Comparison of ENCODE assay signal across 8 mouse cellular contexts in the genomic region with DNA sequence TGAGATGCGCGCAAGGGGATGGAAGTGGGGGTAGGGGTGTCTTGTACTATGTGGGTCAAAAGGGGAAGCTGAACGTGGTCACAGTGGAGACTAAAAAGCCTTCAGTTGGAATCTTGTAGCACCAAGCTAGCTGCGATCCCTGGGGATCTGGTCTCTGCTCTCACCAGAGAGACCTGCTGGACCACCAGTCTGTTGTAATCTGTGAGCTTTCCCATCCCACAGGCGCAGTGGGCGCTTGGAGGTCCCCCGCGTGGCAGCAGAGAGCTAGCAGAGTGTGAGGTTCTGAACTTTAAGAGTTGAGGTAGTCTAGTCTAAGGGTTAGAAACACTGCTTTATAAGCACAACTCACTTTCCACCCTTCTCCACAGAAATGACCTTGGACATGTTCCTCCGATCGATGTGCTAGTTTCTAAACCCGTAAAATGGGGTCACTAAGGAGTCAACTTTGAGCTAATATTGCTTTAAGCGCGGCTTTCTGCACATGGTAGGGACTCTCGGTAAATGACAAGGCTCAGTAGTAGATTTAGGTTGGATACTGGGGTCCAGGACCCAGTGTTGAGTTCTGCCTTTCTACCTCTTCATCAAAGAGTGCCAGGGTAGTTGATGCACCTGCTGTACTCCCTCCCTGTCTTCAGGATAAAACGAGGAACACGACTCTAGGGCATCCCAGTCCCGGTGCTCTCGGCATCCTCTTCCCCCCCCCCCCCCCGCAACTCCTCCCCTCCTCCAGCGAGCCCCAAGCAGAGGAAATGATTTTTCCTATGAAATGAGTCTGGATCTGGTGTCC. TPM values are rescaled to one million over a fixed set of nuclear protein-coding genes. Genes with fewer than 3 reads are reported as not detected.
DNase-seq lines count a peak whose midpoint lies in the region; ATAC-seq and TF ChIP-seq lines count a peak whose summit lies in the region.

A gene (plus strand): TSS at position 762 of the 787 bp plus-strand sequence.

- H3K4me3 ChIP-seq in kidney, embryonic 14.5 days (ENCODE audit: low read length): peak within 1 kb of the TSS; percentile 52
- peak within 1 kb of the TSS; percentile 52 for H3K4me3 ChIP-seq in forebrain, embryonic 16.5 days (replicated peaks; ENCODE audit: low read length)
- H3K4me3 ChIP-seq in limb, embryonic 15.5 days: peak within 1 kb of the TSS; percentile 45
- H3K4me3 ChIP-seq in stomach, postnatal 0 days (ENCODE audit: low read depth, low read length): peak within 1 kb of the TSS; percentile 48

- H3K4me2 ChIP-seq in kidney, embryonic 14.5 days (replicated peaks; ENCODE audit: low read depth, low read length): peak within 1 kb of the TSS; percentile 70
- H3K4me2 ChIP-seq in forebrain, embryonic 16.5 days (ENCODE audit: low read length): peak within 1 kb of the TSS; percentile 70
- H3K4me2 ChIP-seq in limb, embryonic 15.5 days: peak within 1 kb of the TSS; percentile 84
- peak within 1 kb of the TSS; percentile 76 for H3K4me2 ChIP-seq in stomach, postnatal 0 days (replicated peaks; ENCODE audit: low read depth)

- ATAC-seq in kidney, embryonic 14.5 days (ENCODE audit: low FRiP score, low TSS enrichment): no peak; the same call in 1 of the 2 replicates
- ATAC-seq in forebrain, embryonic 16.5 days: peak; percentile 22
- no peak for ATAC-seq in limb, embryonic 15.5 days (ENCODE audit: insufficient number of reproducible peaks, low FRiP score, low TSS enrichment, low read depth)
- ATAC-seq in stomach, postnatal 0 days (ENCODE audit: low FRiP score, low TSS enrichment): no peak

- no peak for TF ChIP-seq EP300 in stomach, postnatal 0 days (optimal IDR thresholded peaks at IDR 0.05)

- WGBS in kidney, embryonic 14.5 days: 29% methylated on average over 17 of the region's 20 CpGs
- WGBS in forebrain, embryonic 16.5 days: 31% methylated on average over 19 of the region's 20 CpGs
- WGBS in limb, embryonic 15.5 days: 24% methylated on average over 20 of the region's 20 CpGs
- 32% methylated on average over 18 of the region's 20 CpGs for WGBS in stomach, postnatal 0 days

- H3K36me3 ChIP-seq in kidney, embryonic 14.5 days (ENCODE audit: control insufficient read depth, insufficient read depth, low read length): no peaks in the 10 kb centered on the region
- no peaks in the 10 kb centered on the region for H3K36me3 ChIP-seq in forebrain, embryonic 16.5 days (ENCODE audit: control insufficient read depth, insufficient read depth)
- H3K36me3 ChIP-seq in limb, embryonic 15.5 days: no peaks in the 10 kb centered on the region
- H3K36me3 ChIP-seq in stomach, postnatal 0 days (ENCODE audit: control insufficient read depth, insufficient read depth, low read length): no peaks in the 10 kb centered on the region

- DNase-seq in kidney, adult 8-10 months: no peak
- peak; percentile 51 for DNase-seq in cerebellum, adult 11-12 months
- no peak for DNase-seq in stomach, postnatal 0 days (ENCODE audit: low spot score)
- DNase-seq in urinary bladder, postnatal 25 days (ENCODE audit: low spot score): no peak
- DNase-seq in gastrocnemius, postnatal 14 days: no peak

- intact Hi-C loops in gastrocnemius, postnatal 14 days (cut with DNase I; ENCODE audit: low total_unique reads): no loop called here

- no peaks in the 10 kb centered on the region for H3K9me3 ChIP-seq in kidney, embryonic 14.5 days (ENCODE audit: control insufficient read depth, low read length)
- H3K9me3 ChIP-seq in forebrain, embryonic 16.5 days (ENCODE audit: control insufficient read depth, low read length): no peaks in the 10 kb centered on the region
- H3K9me3 ChIP-seq in limb, embryonic 15.5 days: no peaks in the 10 kb centered on the region
- no peaks in the 10 kb centered on the region for H3K9me3 ChIP-seq in stomach, postnatal 0 days (ENCODE audit: control insufficient read depth, low read length)

- H3K4me1 ChIP-seq in kidney, embryonic 14.5 days (ENCODE audit: control insufficient read depth, insufficient read depth, low read length): no peaks in the 10 kb centered on the region
- H3K4me1 ChIP-seq in forebrain, embryonic 16.5 days (replicated peaks; ENCODE audit: control insufficient read depth, insufficient read depth, low read length): peaks cover 19% of the 10 kb centered on the region
- H3K4me1 ChIP-seq in limb, embryonic 15.5 days: peaks cover 10% of the 10 kb centered on the region; the same call in 1 of the 2 replicates
- H3K4me1 ChIP-seq in stomach, postnatal 0 days (replicated peaks; ENCODE audit: control insufficient read depth, insufficient read depth): no peaks in the 10 kb centered on the region

- no peak for TF ChIP-seq CTCF in stomach, postnatal 0 days (IDR thresholded peaks at IDR 0.05; ENCODE audit: low read depth)

- H3K9ac ChIP-seq in kidney, embryonic 14.5 days (ENCODE audit: low read depth, low read length): peak within 1 kb of the TSS; percentile 42
- H3K9ac ChIP-seq in forebrain, embryonic 16.5 days (replicated peaks; ENCODE audit: low read depth, low read length): peak within 1 kb of the TSS; percentile 65
- 0 out of 2 replicates have a peak within 1 kb of the TSS, but pooled peaks have one; percentile 7 for H3K9ac ChIP-seq in limb, embryonic 15.5 days
- peak within 1 kb of the TSS; percentile 38 for H3K9ac ChIP-seq in stomach, postnatal 0 days (ENCODE audit: low read length)

- no peak within 1 kb of the TSS for H3K27ac ChIP-seq in kidney, embryonic 14.5 days (ENCODE audit: low read depth, low read length)
- peak within 1 kb of the TSS; percentile 79 for H3K27ac ChIP-seq in forebrain, embryonic 16.5 days (ENCODE audit: low read length)
- H3K27ac ChIP-seq in limb, embryonic 15.5 days: no peak within 1 kb of the TSS
- no peak within 1 kb of the TSS for H3K27ac ChIP-seq in stomach, postnatal 0 days (replicated peaks)

- H3K27me3 ChIP-seq in kidney, embryonic 14.5 days (ENCODE audit: control insufficient read depth, insufficient read depth, low read length): no peaks in the 10 kb centered on the region
- H3K27me3 ChIP-seq in forebrain, embryonic 16.5 days (replicated peaks; ENCODE audit: control insufficient read depth, insufficient read depth, low read length): no peaks in the 10 kb centered on the region
- peaks cover 23% of the 10 kb centered on the region for H3K27me3 ChIP-seq in limb, embryonic 15.5 days
- no peaks in the 10 kb centered on the region for H3K27me3 ChIP-seq in stomach, postnatal 0 days (ENCODE audit: control insufficient read depth, insufficient read depth, low read length)

RNA-seq across cellular contexts. Expression of the gene that starts here (rescaled TPM):
- 0.91 and 2.9 TPM in 2 replicates for polyA plus RNA-seq in kidney, embryonic 14.5 days (2014; fragmentation: Nextera tagmentation; extraction: Ambion mirVana)
- polyA plus RNA-seq in forebrain, embryonic 16.5 days (2015; fragmentation: Nextera tagmentation; extraction: Ambion mirVana): 24.2 and 32.3 TPM in 2 replicates
- 0.86 and 0.90 TPM in 2 replicates for polyA plus RNA-seq in limb, embryonic 15.5 days (2015; fragmentation: Nextera tagmentation; extraction: Ambion mirVana)
- 0.78 and 1.1 TPM in 2 replicates for polyA plus RNA-seq in stomach, postnatal 0 days (2015; fragmentation: Nextera tagmentation; extraction: Ambion mirVana)
- under 1 TPM; 0.82 to 0.84 TPM for total RNA-seq in gastrocnemius, postnatal 14 days (2021)

Comparison
In these comparisons a context has a peak if more than half of its experiments do, and no peak if none do; other contexts are left out.
1. H3K9ac ChIP-seq: peak in every context shown above with its lines; median percentile 65 in forebrain, embryonic 16.5 days; 42 in kidney, embryonic 14.5 days; 38 in stomach, postnatal 0 days; 7 in limb, embryonic 15.5 days.